Mouse (Mus musculus) T-helper 2 cell (primary cell): ENCODE measurements at regions not wholly inside any gene's neighbourhood (a gene's known extent, or its start where the extent isn't known, plus 50 kb on each side); places are given as distances from the start of the nearest gene placed in this dataset.

Source experiments
- in situ Hi-C: fragments of 300-600 bp; cut with MboI, MseI; formaldehyde crosslinking; loops from one replicate; pipeline ENCODE4 v1.15.1; 2025; ENCODE audit warnings: high pct_unique_total_duplicates

- in situ Hi-C loops, result no loop called here
These were observed 292.2 kb upstream of the Pkn2 start for GRCm38 (mm10) chr3:143173971-143174370.

- in situ Hi-C loops, result no loop called here
These were observed 280.6 kb upstream of the Pkn2 start for GRCm38 (mm10) chr3:143162444-143162843.

- in situ Hi-C loops, result no loop called here
These were observed 280.2 kb upstream of the Pkn2 start for GRCm38 (mm10) chr3:143161993-143162392.

GRCm38 (mm10) chr3:143158568-143158967 is 276.8 kb upstream of the Pkn2 start:
- in situ Hi-C loops, result no loop called here

- in situ Hi-C loops, result no loop called here
These were observed 275.1 kb upstream of the Pkn2 start for GRCm38 (mm10) chr3:143156733-143157524.

GRCm38 (mm10) chr3:143156174-143156573 is 274.4 kb upstream of the Pkn2 start:
- in situ Hi-C loops, result no loop called here

- in situ Hi-C loops, result no loop called here
These were observed 273.8 kb upstream of the Pkn2 start for GRCm38 (mm10) chr3:143155556-143155955.

GRCm38 (mm10) chr3:143147471-143147870 is 265.7 kb upstream of the Pkn2 start:
- in situ Hi-C loops, result no loop called here

GRCm38 (mm10) chr3:143138952-143139351 is 257.1 kb upstream of the Pkn2 start:
- in situ Hi-C loops, result no loop called here

GRCm38 (mm10) chr3:143134528-143134927 is 252.7 kb upstream of the Pkn2 start:
- in situ Hi-C loops, result no loop called here

- in situ Hi-C loops, result no loop called here
These were observed 226.0 kb upstream of the Pkn2 start for GRCm38 (mm10) chr3:143107733-143108291.

- in situ Hi-C loops, result no loop called here
These were observed 222.9 kb upstream of the Pkn2 start for GRCm38 (mm10) chr3:143104734-143105133.

- in situ Hi-C loops, result no loop called here
These were observed 221.5 kb upstream of the Pkn2 start for GRCm38 (mm10) chr3:143103333-143103732.

- in situ Hi-C loops, result no loop called here
These were observed 219.2 kb upstream of the Pkn2 start for GRCm38 (mm10) chr3:143100810-143101645.

- in situ Hi-C loops, result no loop called here
These were observed 218.4 kb upstream of the Pkn2 start for GRCm38 (mm10) chr3:143100203-143100602.

- in situ Hi-C loops, result no loop called here
These were observed 210.4 kb upstream of the Pkn2 start for GRCm38 (mm10) chr3:143092206-143092605.

- in situ Hi-C loops, result no loop called here
These were observed 209.1 kb upstream of the Pkn2 start for GRCm38 (mm10) chr3:143090886-143091285.

GRCm38 (mm10) chr3:143090316-143090715 is 208.5 kb upstream of the Pkn2 start:
- in situ Hi-C loops, result no loop called here

GRCm38 (mm10) chr3:143087786-143088185 is 206.0 kb upstream of the Pkn2 start:
- in situ Hi-C loops, result no loop called here

GRCm38 (mm10) chr3:143078310-143078709 is 196.5 kb upstream of the Pkn2 start:
- in situ Hi-C loops, result no loop called here

- in situ Hi-C loops, result no loop called here
These were observed 190.1 kb upstream of the Pkn2 start for GRCm38 (mm10) chr3:143071839-143072373.

- in situ Hi-C loops, result no loop called here
These were observed 173.1 kb upstream of the Pkn2 start for GRCm38 (mm10) chr3:143054858-143055257.
